Mouse (Mus musculus) bone marrow macrophage, adult 2 months (primary cell): ENCODE measurements around the gene Sp7.

ENCODE experiments used
- CTCF ChIP-seq: IDR thresholded peaks from 2 replicates; pipeline ENCODE4 v1.5.1; 2012; ENCODE audit warnings: low read depth, mild to moderate bottlenecking, low read length, moderate library complexity
- POLR2A ChIP-seq: IDR thresholded peaks from 2 replicates; pipeline ENCODE4 v1.6.1; 2012; ENCODE audit warnings: mild to moderate bottlenecking, low read depth, low read length, borderline replicate concordance

GRCm38 (mm10) chr15:102355134-102355870 is 11.7 kb downstream of the Sp7 start:
- TF ChIP-seq CTCF (no peak), POLR2A (no peak)
